Mouse (Mus musculus) heart, postnatal 0 days (tissue): ENCODE data around the gene Lemd1. TPM values are rescaled to one million over a fixed set of nuclear protein-coding genes. Genes with fewer than 3 reads are reported as not detected.

Experiments
- ATAC-seq: fragments of 200-750 bp; cut with Nextera tagmentation; 2 replicates; pipeline ENCODE4 v1.8.0; 2017; ENCODE audit warnings: low read depth, moderate number of reproducible peaks, moderate library complexity; ENCODE audit not compliant: insufficient read depth
- DNase-seq: peaks from one replicate; pipeline ENCODE4 v3.0.0-alpha.2; 2016; ENCODE audit warnings: low spot score
- H3K27ac ChIP-seq: fragments of 300-500 bp; sonication (generic); 2 replicates; pipeline ENCODE4 v1.5.1; 2014; ENCODE audit warnings: low read depth, mild to moderate bottlenecking
- H3K27me3 ChIP-seq: fragments of 300-500 bp; sonication (generic); 2 replicates; pipeline ENCODE4 v1.6.1; 2014; ENCODE audit warnings: low read length, mixed read lengths; ENCODE audit not compliant: control insufficient read depth, insufficient read depth
- H3K36me3 ChIP-seq: fragments of 300-500 bp; sonication (generic); replicated peaks from 2 replicates; pipeline ENCODE4 v1.6.1; 2014; ENCODE audit warnings: low read length, mixed read lengths; ENCODE audit not compliant: control insufficient read depth, insufficient read depth
- H3K4me1 ChIP-seq: fragments of 300-500 bp; sonication (generic); 2 replicates; pipeline ENCODE4 v1.6.1; 2014; ENCODE audit warnings: antibody characterized with exemption; ENCODE audit not compliant: control insufficient read depth, insufficient read depth
- H3K4me2 ChIP-seq: fragments of 300-500 bp; sonication (generic); 2 replicates; pipeline ENCODE4 v1.6.1; 2014; ENCODE audit warnings: low read depth, mild to moderate bottlenecking, low read length, moderate library complexity
- H3K4me3 ChIP-seq: fragments of 300-500 bp; sonication (generic); 2 replicates; pipeline ENCODE4 v1.5.1; 2014; ENCODE audit warnings: low read depth, low read length
- H3K9ac ChIP-seq: fragments of 300-500 bp; sonication (generic); replicated peaks from 2 replicates; pipeline ENCODE4 v1.6.1; 2014; ENCODE audit warnings: low read depth, low read length, mixed read lengths
- H3K9me3 ChIP-seq: fragments of 300-500 bp; sonication (generic); replicated peaks from 2 replicates; pipeline ENCODE4 v1.6.1; 2016; ENCODE audit warnings: low read length; ENCODE audit not compliant: control insufficient read depth
- CTCF ChIP-seq: IDR thresholded peaks from 2 replicates; pipeline ENCODE4 v1.5.1; 2016; ENCODE audit warnings: antibody characterized with exemption, control low read depth, low read depth
- EP300 ChIP-seq: IDR thresholded peaks from 2 replicates; pipeline ENCODE4 v1.6.1; 2016; ENCODE audit warnings: antibody characterized with exemption, low read depth
- WGBS: fragments of 180-500 bp; shearing (Covaris S2); extraction: QIAGEN DNeasy Blood & Tissue Kit; methylation state at CpG from one replicate; pipeline ENCODE4 v1.1.7; 2014; 5-methylcytosine and 5-hydroxymethylcytosine counted together
- polyA plus RNA-seq: library from polyadenylated mRNA; unstranded; fragments of >200 nt; fragmentation: Nextera tagmentation; extraction: Ambion mirVana; gene quantifications from 2 replicates; pipeline ENCODE4 v1.2.1, GENCODE M21; 2015
- total RNA-seq: library from RNA; depleted of rRNA; stranded (reverse); fragments of >200 nt; gene quantifications from 2 replicates; pipeline ENCODE4 v1.2.3, GENCODE M21; 2014; ENCODE audit warnings: low replicate concordance

Gene Lemd1
- total and polyA plus RNA-seq, 2 experiments from 2014 or later = not detected

GRCm38 (mm10) chr1:132296051-132296450 lies 104.8 kb downstream of the Lemd1 start:
- ATAC-seq (no peak), DNase-seq (no peak)
- no peak overlapping the region for H3K4me3 ChIP-seq
- peaks cover 30% of the 10 kb centered on the region for H3K27me3 ChIP-seq
- no peak overlapping the region for H3K27ac ChIP-seq
- no peaks in the 10 kb centered on the region for H3K36me3 ChIP-seq
- peaks cover 11% of the 10 kb centered on the region for H3K4me1 ChIP-seq
- no peak overlapping the region for H3K9ac ChIP-seq
- no peaks in the 10 kb centered on the region for H3K9me3 ChIP-seq
- H3K4me2 ChIP-seq = no peak overlapping the region
- 62% methylated on average over 3 of the region's 3 CpGs for WGBS
- TF ChIP-seq EP300 = no peak
- TF ChIP-seq CTCF = no peak

- peaks cover 16% of the 10 kb centered on the region for H3K4me1 ChIP-seq
Measured at GRCm38 (mm10) chr1:132298425-132298800, 107.2 kb downstream of the Lemd1 start, which contains the start of gene Klhdc8a. Gene Klhdc8a, plus strand, starts transcription at chr1:132298626.

GRCm38 (mm10) chr1:132298801-132299464 lies 107.7 kb downstream of the Lemd1 start:
- peak; percentile 62 for ATAC-seq
- Histone ChIP-seq H3K27ac (no peak overlapping the region), H3K9me3 (no peaks in the 10 kb centered on the region), H3K9ac (peak overlapping the region; percentile 37), H3K36me3 (no peaks in the 10 kb centered on the region), H3K4me1 (peaks cover 16% of the 10 kb centered on the region), H3K27me3 (peaks cover 30% of the 10 kb centered on the region), H3K4me3 (peak overlapping the region; percentile 60), H3K4me2 (peak overlapping the region; percentile 93)
- WGBS = 2% methylated on average over 57 of the region's 71 CpGs
- no peak for DNase-seq
- TF ChIP-seq EP300 (no peak), CTCF (no peak)

More at GRCm38 (mm10) chr1:132298425-132298800, 107.2 kb downstream of the Lemd1 start, which contains the start of gene Klhdc8a:
- peak; percentile 47 for ATAC-seq
- no peaks in the 10 kb centered on the region for H3K9me3 ChIP-seq
- 2% methylated on average over 28 of the region's 28 CpGs for WGBS
- H3K4me3 ChIP-seq = peak within 1 kb of the TSS; percentile 60
- peak within 1 kb of the TSS; percentile 93 for H3K4me2 ChIP-seq
- H3K36me3 ChIP-seq = no peaks in the 10 kb centered on the region
- no peak within 1 kb of the TSS for H3K27ac ChIP-seq
- no peak for DNase-seq
- H3K27me3 ChIP-seq = peaks cover 30% of the 10 kb centered on the region
- TF ChIP-seq CTCF (no peak), EP300 (no peak)
- peak within 1 kb of the TSS; percentile 37 for H3K9ac ChIP-seq

- whole genome bisulfite sequencing = 74% methylated on average over 5 of the region's 5 CpGs
- H3K27me3 ChIP-seq = peaks cover 30% of the 10 kb centered on the region
- H3K36me3 ChIP-seq = no peaks in the 10 kb centered on the region
- DNase-seq = no peak
- ATAC-seq = no peak
- no peak overlapping the region for H3K27ac ChIP-seq
- no peaks in the 10 kb centered on the region for H3K9me3 ChIP-seq
- no peak overlapping the region for H3K9ac ChIP-seq
- TF ChIP-seq CTCF (no peak), EP300 (no peak)
- peak overlapping the region; percentile 93; the same call in 1 of the 2 replicates for H3K4me2 ChIP-seq
- H3K4me3 ChIP-seq = no peak overlapping the region
- peaks cover 16% of the 10 kb centered on the region for H3K4me1 ChIP-seq
Measured at GRCm38 (mm10) chr1:132299744-132300143, 108.5 kb downstream of the Lemd1 start.

- peaks cover 28% of the 10 kb centered on the region for H3K27me3 ChIP-seq
- WGBS = 65% methylated on average over 5 of the region's 5 CpGs
- H3K27ac ChIP-seq = no peak overlapping the region
Measured at GRCm38 (mm10) chr1:132301242-132301641, 110.0 kb downstream of the Lemd1 start.

More at GRCm38 (mm10) chr1:132301242-132301641, 110.0 kb downstream of the Lemd1 start:
- H3K4me3 ChIP-seq = no peak overlapping the region
- no peak overlapping the region for H3K9ac ChIP-seq
- H3K4me1 ChIP-seq = peaks cover 16% of the 10 kb centered on the region
- TF ChIP-seq CTCF = no peak
- TF ChIP-seq EP300 = no peak
- H3K36me3 ChIP-seq = no peaks in the 10 kb centered on the region
- no peak for ATAC-seq
- no peak overlapping the region for H3K4me2 ChIP-seq
- no peak for DNase-seq
- no peaks in the 10 kb centered on the region for H3K9me3 ChIP-seq
